Mouse (Mus musculus) testis, postnatal 14 days (tissue): ENCODE data around the gene Cryzl2.

ENCODE experiments used
- DNase-seq: peaks from one replicate; pipeline ENCODE4 v3.0.0; 2021; ENCODE audit warnings: low spot score

The Cryzl2 gene

GRCm38 (mm10) chr1:157476231-157476630, 17.9 kb downstream of the Cryzl2 start:
- DNase-seq: no peak

GRCm38 (mm10) chr1:157480090-157480489, 21.7 kb downstream of the Cryzl2 start:
- DNase-seq: no peak

GRCm38 (mm10) chr1:157480901-157481300, 22.5 kb downstream of the Cryzl2 start:
- DNase-seq: no peak

GRCm38 (mm10) chr1:157481666-157482065, 23.3 kb downstream of the Cryzl2 start:
- no peak for DNase-seq

GRCm38 (mm10) chr1:157484161-157484560, 25.8 kb downstream of the Cryzl2 start:
- DNase-seq: no peak

GRCm38 (mm10) chr1:157500657-157501056, 42.3 kb downstream of the Cryzl2 start:
- DNase-seq: no peak

- DNase-seq: no peak
Observed at GRCm38 (mm10) chr1:157501352-157501945, 43.1 kb downstream of the Cryzl2 start.

- no peak for DNase-seq
Observed at GRCm38 (mm10) chr1:157503071-157503470, 44.7 kb downstream of the Cryzl2 start.

GRCm38 (mm10) chr1:157506522-157506921, 48.1 kb downstream of the Cryzl2 start, which contains the start of gene Sec16b:
Gene Sec16b, plus strand, starts transcription at chr1:157506728.
- no peak for DNase-seq

GRCm38 (mm10) chr1:157506995-157507595, 48.7 kb downstream of the Cryzl2 start:
- no peak for DNase-seq

- no peak for DNase-seq
Observed at GRCm38 (mm10) chr1:157507814-157508213, 49.4 kb downstream of the Cryzl2 start.

GRCm38 (mm10) chr1:157512690-157513448, 54.5 kb downstream of the Cryzl2 start:
- DNase-seq: no peak

GRCm38 (mm10) chr1:157513559-157513958, 55.2 kb downstream of the Cryzl2 start:
- DNase-seq: no peak

- DNase-seq: no peak
Observed at GRCm38 (mm10) chr1:157514298-157514697, 55.9 kb downstream of the Cryzl2 start.

GRCm38 (mm10) chr1:157516838-157517808, 58.7 kb downstream of the Cryzl2 start:
- no peak for DNase-seq

GRCm38 (mm10) chr1:157518111-157518523, 59.7 kb downstream of the Cryzl2 start:
- no peak for DNase-seq

- DNase-seq: no peak
Observed at GRCm38 (mm10) chr1:157519396-157519795, 61.0 kb downstream of the Cryzl2 start.

- no peak for DNase-seq
Observed at GRCm38 (mm10) chr1:157522322-157522721, 63.9 kb downstream of the Cryzl2 start.

GRCm38 (mm10) chr1:157524775-157525174, 66.4 kb downstream of the Cryzl2 start:
- no peak for DNase-seq

- DNase-seq: no peak
Observed at GRCm38 (mm10) chr1:157525692-157526354, 67.4 kb downstream of the Cryzl2 start.

GRCm38 (mm10) chr1:157526625-157527024, 68.2 kb downstream of the Cryzl2 start:
- DNase-seq: no peak
